Mouse (Mus musculus): ENCODE measurements around the gene Bmp7.

Gene Bmp7

GRCm38 (mm10) chr2:172904614-172905013 lies 35.5 kb downstream of the Bmp7 start:
- DNase-seq, result no peak

- no peak for DNase-seq
These were observed 36.6 kb downstream of the Bmp7 start for GRCm38 (mm10) chr2:172903523-172903922.

- DNase-seq, result no peak
These were observed 39.0 kb downstream of the Bmp7 start for GRCm38 (mm10) chr2:172900954-172901701.

- no peak for DNase-seq
These were observed 50.2 kb downstream of the Bmp7 start for GRCm38 (mm10) chr2:172889756-172890443.

GRCm38 (mm10) chr2:172889222-172889621 lies 50.9 kb downstream of the Bmp7 start:
- no peak for DNase-seq

- DNase-seq, result no peak
These were observed 52.0 kb downstream of the Bmp7 start for GRCm38 (mm10) chr2:172888147-172888546.

- DNase-seq, result no peak
These were observed 54.3 kb downstream of the Bmp7 start for GRCm38 (mm10) chr2:172885861-172886260.

GRCm38 (mm10) chr2:172884584-172884983 lies 55.5 kb downstream of the Bmp7 start:
- DNase-seq, result no peak

GRCm38 (mm10) chr2:172875201-172875600 lies 64.9 kb downstream of the Bmp7 start:
- DNase-seq, result no peak

GRCm38 (mm10) chr2:172866356-172866755 lies 73.8 kb downstream of the Bmp7 start:
- no peak for DNase-seq

GRCm38 (mm10) chr2:172865165-172865564 lies 75.0 kb downstream of the Bmp7 start:
- DNase-seq, result no peak

- no peak for DNase-seq
These were observed 75.6 kb downstream of the Bmp7 start for GRCm38 (mm10) chr2:172864566-172864965.

- no peak for DNase-seq
These were observed 76.7 kb downstream of the Bmp7 start for GRCm38 (mm10) chr2:172863469-172863856.

- DNase-seq, result no peak
These were observed 77.2 kb downstream of the Bmp7 start for GRCm38 (mm10) chr2:172862850-172863468.

- no peak for DNase-seq
These were observed 77.7 kb downstream of the Bmp7 start for GRCm38 (mm10) chr2:172862424-172862823.

- no peak for DNase-seq
These were observed 78.5 kb downstream of the Bmp7 start for GRCm38 (mm10) chr2:172861590-172861989.

- no peak for DNase-seq
These were observed 79.5 kb downstream of the Bmp7 start for GRCm38 (mm10) chr2:172860593-172860992.

- no peak for DNase-seq
These were observed 80.0 kb downstream of the Bmp7 start for GRCm38 (mm10) chr2:172860104-172860503.

- DNase-seq, result no peak
These were observed 83.1 kb downstream of the Bmp7 start for GRCm38 (mm10) chr2:172857048-172857447.

- no peak for DNase-seq
These were observed 83.6 kb downstream of the Bmp7 start for GRCm38 (mm10) chr2:172856549-172856948.

GRCm38 (mm10) chr2:172854136-172854535 lies 86.0 kb downstream of the Bmp7 start:
- peak; percentile 60 for DNase-seq

- no peak for DNase-seq
These were observed 88.3 kb downstream of the Bmp7 start for GRCm38 (mm10) chr2:172851773-172852172.

- no peak for DNase-seq
These were observed 91.9 kb downstream of the Bmp7 start for GRCm38 (mm10) chr2:172848193-172848592.

- DNase-seq, result no peak
These were observed 93.9 kb downstream of the Bmp7 start for GRCm38 (mm10) chr2:172846311-172846575.
